Mouse (Mus musculus) embryonic facial prominence, embryonic 13.5 days (tissue): Measurements from ENCODE around the gene Ptges2. TPM values are rescaled to one million over a fixed set of nuclear protein-coding genes. Genes with fewer than 3 reads are reported as not detected.

Experiments
- ATAC-seq: fragments of 200-750 bp; cut with Nextera tagmentation; 2 replicates; pipeline ENCODE4 v1.8.0; 2017; ENCODE audit warnings: low read depth; ENCODE audit not compliant: insufficient number of reproducible peaks, insufficient read depth, low FRiP score, low TSS enrichment
- H3K27ac ChIP-seq: fragments of 300-500 bp; sonication (generic); 2 replicates; pipeline ENCODE4 v1.5.1; 2015; ENCODE audit warnings: moderate library complexity, mild to moderate bottlenecking, inconsistent platforms
- H3K27me3 ChIP-seq: fragments of 300-500 bp; sonication (generic); 2 replicates; pipeline ENCODE4 v1.6.1; 2015; ENCODE audit warnings: mild to moderate bottlenecking, inconsistent platforms
- H3K36me3 ChIP-seq: fragments of 300-500 bp; sonication (generic); 2 replicates; pipeline ENCODE4 v1.6.1; 2015; ENCODE audit warnings: mild to moderate bottlenecking, inconsistent platforms
- H3K4me1 ChIP-seq: fragments of 300-500 bp; sonication (generic); 2 replicates; pipeline ENCODE4 v1.6.1; 2015; ENCODE audit warnings: inconsistent platforms
- H3K4me2 ChIP-seq: fragments of 300-500 bp; sonication (generic); 2 replicates; pipeline ENCODE4 v1.6.1; 2015; ENCODE audit warnings: moderate library complexity, mild to moderate bottlenecking, inconsistent platforms
- H3K4me3 ChIP-seq: fragments of 300-500 bp; sonication (generic); 2 replicates; pipeline ENCODE4 v1.5.1; 2015; ENCODE audit warnings: mild to moderate bottlenecking, inconsistent platforms
- H3K9ac ChIP-seq: fragments of 300-500 bp; sonication (generic); 2 replicates; pipeline ENCODE4 v1.6.1; 2015; ENCODE audit warnings: mild to moderate bottlenecking, inconsistent platforms
- H3K9me3 ChIP-seq: fragments of 300-500 bp; sonication (generic); 2 replicates; pipeline ENCODE4 v1.6.1; 2016; ENCODE audit warnings: inconsistent platforms
- WGBS: fragments of 180-500 bp; shearing (Covaris S2); methylation state at CpG from one replicate; pipeline ENCODE4 v1.1.7; 2015; ENCODE audit warnings: mixed read lengths; 5-methylcytosine and 5-hydroxymethylcytosine counted together
- polyA plus RNA-seq: library from polyadenylated mRNA; unstranded; fragments of >200 nt; fragmentation: Nextera tagmentation; extraction: Ambion mirVana; gene quantifications from 2 replicates; pipeline ENCODE4 v1.2.1, GENCODE M21; 2015

The Ptges2 gene
- 30.0 and 30.4 TPM in 2 replicates for polyA plus RNA-seq

- under 1% methylated on average over 31 of the region's 31 CpGs for WGBS
- peaks cover 11% of the 10 kb centered on the region for H3K36me3 ChIP-seq
- H3K9ac ChIP-seq, result peak within 1 kb of the TSS; percentile 86
- peak within 1 kb of the TSS; percentile 87 for H3K27ac ChIP-seq
- H3K4me2 ChIP-seq, result peak within 1 kb of the TSS; percentile 95
- no peaks in the 10 kb centered on the region for H3K9me3 ChIP-seq
- no peaks in the 10 kb centered on the region for H3K27me3 ChIP-seq
- peak; percentile 88 for ATAC-seq
- peak within 1 kb of the TSS; percentile 97 for H3K4me3 ChIP-seq
- peaks cover 21% of the 10 kb centered on the region for H3K4me1 ChIP-seq
Measured at GRCm38 (mm10) chr2:32395484-32395945, at the start of gene Ptges2. TSS of gene Ptges2 (plus strand) at chr2:32395896.

GRCm38 (mm10) chr2:32347019-32347418 is 48.7 kb upstream of the Ptges2 start:
- Histone ChIP-seq H3K9ac (no peak overlapping the region), H3K36me3 (peaks cover 47% of the 10 kb centered on the region), H3K9me3 (no peaks in the 10 kb centered on the region), H3K4me3 (no peak overlapping the region), H3K4me2 (no peak overlapping the region), H3K4me1 (peaks cover 57% of the 10 kb centered on the region), H3K27ac (no peak overlapping the region), H3K27me3 (no peaks in the 10 kb centered on the region)
- WGBS, result 79% methylated on average over 6 of the region's 6 CpGs
- ATAC-seq, result no peak

GRCm38 (mm10) chr2:32348311-32348710 is 47.4 kb upstream of the Ptges2 start:
- 77% methylated on average over 11 of the region's 11 CpGs for WGBS
- no peak for ATAC-seq
- Histone ChIP-seq H3K27ac (no peak overlapping the region), H3K9ac (0 out of 2 replicates have a peak overlapping the region, but pooled peaks have one; percentile 6), H3K4me3 (no peak overlapping the region), H3K4me2 (no peak overlapping the region), H3K36me3 (peaks cover 42% of the 10 kb centered on the region), H3K4me1 (peaks cover 47% of the 10 kb centered on the region), H3K9me3 (no peaks in the 10 kb centered on the region), H3K27me3 (no peaks in the 10 kb centered on the region)

- ATAC-seq, result no peak
- Histone ChIP-seq H3K9ac (peak overlapping the region; percentile 91; the same call in 1 of the 2 replicates), H3K4me1 (peaks cover 44% of the 10 kb centered on the region), H3K9me3 (no peaks in the 10 kb centered on the region), H3K4me3 (no peak overlapping the region), H3K4me2 (peak overlapping the region; percentile 78), H3K27me3 (no peaks in the 10 kb centered on the region), H3K27ac (no peak overlapping the region), H3K36me3 (peaks cover 30% of the 10 kb centered on the region)
- WGBS, result 48% methylated on average over 8 of the region's 8 CpGs
Measured at GRCm38 (mm10) chr2:32349625-32350255, 46.0 kb upstream of the Ptges2 start.

GRCm38 (mm10) chr2:32350471-32351051 is 45.1 kb upstream of the Ptges2 start:
- Histone ChIP-seq H3K36me3 (peaks cover 27% of the 10 kb centered on the region), H3K4me3 (no peak overlapping the region), H3K9me3 (no peaks in the 10 kb centered on the region), H3K4me2 (peak overlapping the region; percentile 78), H3K4me1 (peaks cover 42% of the 10 kb centered on the region), H3K27me3 (no peaks in the 10 kb centered on the region), H3K27ac (no peak overlapping the region; the same call in 1 of the 2 replicates), H3K9ac (peak overlapping the region; percentile 91)
- no peak for ATAC-seq
- 47% methylated on average over 13 of the region's 13 CpGs for WGBS

- WGBS, result 43% methylated on average over 9 of the region's 9 CpGs
- H3K27ac ChIP-seq, result peak overlapping the region; percentile 89; the same call in 1 of the 2 replicates
Measured at GRCm38 (mm10) chr2:32351471-32351961, 44.2 kb upstream of the Ptges2 start.

GRCm38 (mm10) chr2:32352151-32353006 is 43.3 kb upstream of the Ptges2 start, which contains the start of gene Ciz1:
TSS of gene Ciz1 (plus strand) at chr2:32352327.
- no peak for ATAC-seq
- H3K9me3 ChIP-seq, result no peaks in the 10 kb centered on the region
- WGBS, result 2% methylated on average over 29 of the region's 52 CpGs
- H3K27ac ChIP-seq, result peak within 1 kb of the TSS; percentile 89
- peaks cover 18% of the 10 kb centered on the region for H3K36me3 ChIP-seq
- peak within 1 kb of the TSS; percentile 78 for H3K4me3 ChIP-seq
- H3K9ac ChIP-seq, result peak within 1 kb of the TSS; percentile 91
- H3K4me1 ChIP-seq, result peaks cover 42% of the 10 kb centered on the region
- H3K27me3 ChIP-seq, result no peaks in the 10 kb centered on the region
- peak within 1 kb of the TSS; percentile 78 for H3K4me2 ChIP-seq

More at GRCm38 (mm10) chr2:32351471-32351961, 44.2 kb upstream of the Ptges2 start:
- H3K9ac ChIP-seq, result peak overlapping the region; percentile 91
- H3K9me3 ChIP-seq, result no peaks in the 10 kb centered on the region
- H3K36me3 ChIP-seq, result peaks cover 26% of the 10 kb centered on the region
- no peak for ATAC-seq
- H3K4me3 ChIP-seq, result peak overlapping the region; percentile 78
- H3K4me2 ChIP-seq, result peak overlapping the region; percentile 78
- no peaks in the 10 kb centered on the region for H3K27me3 ChIP-seq
- peaks cover 42% of the 10 kb centered on the region for H3K4me1 ChIP-seq

- Histone ChIP-seq H3K4me2 (peak within 1 kb of the TSS; percentile 78), H3K4me1 (peaks cover 42% of the 10 kb centered on the region)
- under 1% methylated on average over 63 of the region's 63 CpGs for WGBS
Measured at GRCm38 (mm10) chr2:32353007-32353542, 42.6 kb upstream of the Ptges2 start, which contains the start of gene Dnm1. TSS of gene Dnm1 (minus strand) at chr2:32353338.

GRCm38 (mm10) chr2:32353836-32354235 is 41.9 kb upstream of the Ptges2 start:
- H3K4me3 ChIP-seq, result peak overlapping the region; percentile 78
- no peaks in the 10 kb centered on the region for H3K9me3 ChIP-seq
- no peak overlapping the region for H3K9ac ChIP-seq
- H3K4me1 ChIP-seq, result peaks cover 38% of the 10 kb centered on the region
- no peaks in the 10 kb centered on the region for H3K27me3 ChIP-seq
- 64% methylated on average over 6 of the region's 6 CpGs for WGBS
- peaks cover 10% of the 10 kb centered on the region for H3K36me3 ChIP-seq
- no peak overlapping the region for H3K27ac ChIP-seq
- no peak for ATAC-seq
- peak overlapping the region; percentile 78; the same call in 1 of the 2 replicates for H3K4me2 ChIP-seq

More at GRCm38 (mm10) chr2:32353007-32353542, 42.6 kb upstream of the Ptges2 start, which contains the start of gene Dnm1:
- ATAC-seq, result peak; percentile 44; the same call in 1 of the 2 replicates
- Histone ChIP-seq H3K27ac (peak within 1 kb of the TSS; percentile 89), H3K27me3 (no peaks in the 10 kb centered on the region), H3K9me3 (no peaks in the 10 kb centered on the region), H3K4me3 (peak within 1 kb of the TSS; percentile 78), H3K9ac (peak within 1 kb of the TSS; percentile 91), H3K36me3 (peaks cover 18% of the 10 kb centered on the region)

- H3K36me3 ChIP-seq, result peaks cover 6% of the 10 kb centered on the region
- H3K4me3 ChIP-seq, result no peak overlapping the region
- no peak overlapping the region for H3K27ac ChIP-seq
- H3K4me1 ChIP-seq, result peaks cover 34% of the 10 kb centered on the region
- no peak overlapping the region for H3K9ac ChIP-seq
- 87% methylated on average over 3 of the region's 3 CpGs for WGBS
- no peak overlapping the region for H3K4me2 ChIP-seq
- no peaks in the 10 kb centered on the region for H3K9me3 ChIP-seq
- ATAC-seq, result no peak
- no peaks in the 10 kb centered on the region for H3K27me3 ChIP-seq
Measured at GRCm38 (mm10) chr2:32354336-32354895, 41.3 kb upstream of the Ptges2 start.
